Mouse (Mus musculus) hindbrain, embryonic 12.5 days (tissue): ENCODE data around the gene Cdyl. TPM values are rescaled to one million over a fixed set of nuclear protein-coding genes. Genes with fewer than 3 reads are reported as not detected.

Experiments
- ATAC-seq: fragments of 200-750 bp; cut with Nextera tagmentation; 2 replicates; pipeline ENCODE4 v1.8.0; 2017; ENCODE audit warnings: moderate TSS enrichment; ENCODE audit not compliant: low FRiP score
- H3K27ac ChIP-seq: fragments of 300-500 bp; sonication (generic); 2 replicates; pipeline ENCODE4 v1.5.1; 2016; ENCODE audit warnings: mild to moderate bottlenecking
- H3K27me3 ChIP-seq: fragments of 300-500 bp; sonication (generic); 2 replicates; pipeline ENCODE4 v1.6.1; 2016; ENCODE audit warnings: mild to moderate bottlenecking
- H3K36me3 ChIP-seq: fragments of 300-500 bp; sonication (generic); 2 replicates; pipeline ENCODE4 v1.6.1; 2016; ENCODE audit warnings: mild to moderate bottlenecking
- H3K4me1 ChIP-seq: fragments of 300-500 bp; sonication (generic); 2 replicates; pipeline ENCODE4 v1.6.1; 2016
- H3K4me2 ChIP-seq: fragments of 300-500 bp; sonication (generic); replicated peaks from 2 replicates; pipeline ENCODE4 v1.6.1; 2016; ENCODE audit warnings: mild to moderate bottlenecking
- H3K4me3 ChIP-seq: fragments of 300-500 bp; sonication (generic); 2 replicates; pipeline ENCODE4 v1.5.1; 2016; ENCODE audit warnings: mild to moderate bottlenecking
- H3K9ac ChIP-seq: fragments of 300-500 bp; sonication (generic); 2 replicates; pipeline ENCODE4 v1.6.1; 2016; ENCODE audit warnings: mild to moderate bottlenecking, moderate library complexity
- H3K9me3 ChIP-seq: fragments of 300-500 bp; sonication (generic); replicated peaks from 2 replicates; pipeline ENCODE4 v1.6.1; 2016; ENCODE audit warnings: mild to moderate bottlenecking
- WGBS: fragments of 180-500 bp; shearing (Covaris S2); methylation state at CpG from one replicate; pipeline ENCODE4 v1.1.7; 2016; 5-methylcytosine and 5-hydroxymethylcytosine counted together
- polyA plus RNA-seq: library from polyadenylated mRNA; unstranded; fragments of >200 nt; fragmentation: Nextera tagmentation; extraction: Ambion mirVana; gene quantifications from 2 replicates; pipeline ENCODE4 v1.2.1, GENCODE M21; 2016

Cdyl gene
- polyA plus RNA-seq, 1 experiment from 2014 or later = 14.1 TPM

DNA sequence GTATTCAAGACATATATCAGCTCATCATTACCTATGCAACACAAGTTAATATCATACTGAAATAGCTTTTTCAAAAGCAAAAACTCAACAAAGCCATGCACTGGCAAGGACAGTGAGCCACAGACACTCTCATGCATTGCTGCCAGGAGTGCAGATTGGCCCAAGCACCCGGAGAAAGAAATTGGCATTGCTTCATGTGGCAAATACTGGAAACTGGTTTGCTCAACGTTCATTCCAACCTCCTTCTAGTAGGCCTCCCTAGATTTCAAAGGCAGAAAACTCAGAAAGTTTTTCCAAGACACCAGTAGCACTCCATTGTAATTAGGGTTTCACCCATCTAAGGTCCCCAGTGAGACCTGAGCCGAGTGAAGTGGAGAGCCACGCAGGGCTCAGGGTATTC, 6.8 kb upstream of the Cdyl start:
- 83% methylated on average over 4 of the region's 4 CpGs for WGBS
- no peak for ATAC-seq
- no peaks in the 10 kb centered on the region for H3K27me3 ChIP-seq

DNA sequence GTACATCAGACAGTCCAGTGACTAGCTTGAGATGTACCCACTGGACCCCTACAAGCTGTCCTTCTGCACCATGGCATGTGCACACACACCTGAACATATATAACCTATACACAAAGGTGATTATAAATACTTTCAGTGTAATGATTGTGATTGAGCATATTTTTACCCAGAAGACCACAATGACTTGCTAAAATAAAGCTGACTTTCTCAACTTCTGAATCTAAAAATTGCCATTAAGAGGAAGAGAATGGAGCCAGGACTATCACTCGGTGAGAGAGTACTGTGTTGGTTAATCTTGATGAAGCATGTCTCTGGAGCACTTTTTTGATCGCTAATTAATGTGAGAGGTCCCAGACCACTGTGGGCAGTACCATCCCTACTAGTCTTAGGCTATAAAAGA, 2.8 kb upstream of the Cdyl start:
- Histone ChIP-seq H3K4me2 (no peak overlapping the region), H3K27me3 (no peaks in the 10 kb centered on the region), H3K4me3 (no peak overlapping the region), H3K36me3 (no peaks in the 10 kb centered on the region), H3K4me1 (no peaks in the 10 kb centered on the region), H3K9me3 (no peaks in the 10 kb centered on the region), H3K9ac (no peak overlapping the region), H3K27ac (no peak overlapping the region)
- 90% methylated on average over 2 of the region's 2 CpGs for WGBS
- no peak for ATAC-seq

More for the DNA sequence above, 6.8 kb upstream of the Cdyl start:
- no peak overlapping the region for H3K4me3 ChIP-seq
- no peak overlapping the region for H3K4me2 ChIP-seq
- H3K36me3 ChIP-seq = no peaks in the 10 kb centered on the region
- H3K27ac ChIP-seq = no peak overlapping the region
- H3K4me1 ChIP-seq = no peaks in the 10 kb centered on the region
- no peaks in the 10 kb centered on the region for H3K9me3 ChIP-seq
- no peak overlapping the region for H3K9ac ChIP-seq

DNA sequence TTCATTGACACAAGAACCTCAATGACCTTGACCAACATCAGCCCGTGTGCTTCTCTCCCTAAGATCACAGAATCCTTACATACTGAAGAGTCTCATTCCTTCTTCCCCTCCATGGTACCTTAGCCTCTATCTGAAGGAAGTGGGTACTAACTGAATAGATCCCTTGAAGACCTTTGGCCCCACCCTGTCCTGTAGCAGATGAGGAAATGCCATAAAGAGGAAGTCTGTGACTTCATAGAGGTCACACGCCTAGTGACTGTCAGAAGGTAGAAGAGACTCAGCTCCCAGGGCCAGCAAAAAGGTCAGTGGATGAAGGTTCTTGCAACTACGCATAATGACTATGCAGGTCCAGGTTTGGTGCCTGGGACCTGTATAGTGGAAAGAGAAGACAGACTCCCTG, 5.8 kb downstream of the Cdyl start:
- Histone ChIP-seq H3K27ac (no peak overlapping the region), H3K4me2 (no peak overlapping the region), H3K4me3 (no peak overlapping the region), H3K27me3 (no peaks in the 10 kb centered on the region), H3K36me3 (no peaks in the 10 kb centered on the region), H3K9ac (no peak overlapping the region), H3K9me3 (no peaks in the 10 kb centered on the region), H3K4me1 (no peaks in the 10 kb centered on the region)
- WGBS = 91% methylated on average over 3 of the region's 3 CpGs
- ATAC-seq = no peak

DNA sequence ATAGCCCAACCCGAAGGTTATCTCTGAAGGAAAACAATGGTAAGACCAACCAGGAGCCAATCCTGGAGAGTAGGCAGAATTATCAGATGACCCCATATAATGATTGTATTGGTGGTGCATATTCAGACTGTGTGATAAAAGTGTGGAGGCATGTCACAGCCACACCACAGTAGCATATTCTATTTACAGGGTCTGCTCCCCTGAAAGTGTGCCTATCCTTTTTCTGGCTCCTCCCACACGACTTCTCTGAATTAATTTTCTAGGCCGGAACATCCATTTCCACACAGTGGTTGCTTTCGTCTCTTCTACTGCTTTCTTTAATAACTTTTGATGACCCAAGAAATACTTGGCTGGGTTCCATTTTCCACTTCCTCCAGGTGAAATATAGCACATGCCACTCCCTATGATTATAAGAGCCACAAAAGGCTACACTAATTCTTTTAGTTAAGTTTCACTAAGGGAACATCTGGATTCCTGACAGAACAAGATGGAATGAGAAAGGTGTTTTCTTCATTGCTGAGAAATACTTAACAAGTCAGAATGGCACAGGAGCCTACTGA, 10.4 kb downstream of the Cdyl start:
- Histone ChIP-seq H3K9me3 (no peaks in the 10 kb centered on the region), H3K4me2 (no peak overlapping the region), H3K9ac (no peak overlapping the region), H3K27ac (no peak overlapping the region), H3K27me3 (no peaks in the 10 kb centered on the region), H3K4me1 (peaks cover 4% of the 10 kb centered on the region; the same call in 1 of the 2 replicates), H3K36me3 (no peaks in the 10 kb centered on the region), H3K4me3 (no peak overlapping the region)
- ATAC-seq = no peak
- WGBS = 79% methylated on average over 4 of the region's 4 CpGs

DNA sequence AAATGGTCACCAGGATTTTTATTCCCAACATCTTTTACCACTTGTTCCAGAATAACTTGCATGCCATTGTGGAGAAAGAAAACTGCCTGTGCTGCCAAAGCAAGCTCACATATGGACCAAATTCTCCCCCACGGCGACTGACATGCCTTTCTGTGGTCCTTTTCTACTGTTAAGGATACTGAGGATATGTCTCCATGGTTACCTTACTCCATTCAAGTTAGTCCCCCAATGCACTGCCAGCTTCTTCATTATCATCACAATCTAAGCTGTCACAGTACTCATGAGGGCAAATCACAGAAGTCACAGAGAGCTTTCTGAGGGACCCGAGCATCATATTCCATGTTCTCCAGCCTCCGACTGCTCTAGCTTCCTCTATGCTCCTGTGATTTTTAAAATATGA, 11.2 kb downstream of the Cdyl start:
- Histone ChIP-seq H3K4me3 (no peak overlapping the region), H3K36me3 (no peaks in the 10 kb centered on the region), H3K27ac (no peak overlapping the region), H3K9me3 (no peaks in the 10 kb centered on the region), H3K4me2 (no peak overlapping the region), H3K27me3 (no peaks in the 10 kb centered on the region), H3K9ac (no peak overlapping the region), H3K4me1 (peaks cover 4% of the 10 kb centered on the region; the same call in 1 of the 2 replicates)
- 36% methylated on average over 4 of the region's 4 CpGs for WGBS
- ATAC-seq = peak; percentile 61; the same call in 1 of the 2 replicates

DNA sequence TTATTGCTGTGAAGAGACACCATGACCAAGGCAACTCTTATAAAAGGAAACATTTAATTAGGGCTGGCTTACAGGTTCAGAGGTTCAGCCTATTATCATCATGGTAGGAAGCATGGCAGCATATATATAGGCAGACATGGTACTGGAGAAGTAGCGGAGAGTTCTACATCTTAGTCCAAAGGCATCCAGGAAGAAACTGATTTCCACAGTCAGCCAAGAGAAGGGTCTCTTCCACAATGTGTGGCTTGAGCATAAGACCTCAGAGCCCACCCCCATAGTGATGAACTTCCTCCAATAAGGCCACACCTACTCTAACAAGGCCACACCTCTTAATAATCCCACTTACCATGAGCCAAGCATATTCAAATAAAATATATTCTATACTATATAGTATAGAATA, 17.3 kb downstream of the Cdyl start:
- no peaks in the 10 kb centered on the region for H3K36me3 ChIP-seq
- H3K9me3 ChIP-seq = no peaks in the 10 kb centered on the region
- no peaks in the 10 kb centered on the region for H3K4me1 ChIP-seq
- 95% methylated on average over 1 of the region's 1 CpGs for WGBS
- no peak overlapping the region for H3K4me3 ChIP-seq
- H3K9ac ChIP-seq = no peak overlapping the region
- no peaks in the 10 kb centered on the region for H3K27me3 ChIP-seq
- no peak for ATAC-seq
- no peak overlapping the region for H3K4me2 ChIP-seq
- no peak overlapping the region for H3K27ac ChIP-seq

DNA sequence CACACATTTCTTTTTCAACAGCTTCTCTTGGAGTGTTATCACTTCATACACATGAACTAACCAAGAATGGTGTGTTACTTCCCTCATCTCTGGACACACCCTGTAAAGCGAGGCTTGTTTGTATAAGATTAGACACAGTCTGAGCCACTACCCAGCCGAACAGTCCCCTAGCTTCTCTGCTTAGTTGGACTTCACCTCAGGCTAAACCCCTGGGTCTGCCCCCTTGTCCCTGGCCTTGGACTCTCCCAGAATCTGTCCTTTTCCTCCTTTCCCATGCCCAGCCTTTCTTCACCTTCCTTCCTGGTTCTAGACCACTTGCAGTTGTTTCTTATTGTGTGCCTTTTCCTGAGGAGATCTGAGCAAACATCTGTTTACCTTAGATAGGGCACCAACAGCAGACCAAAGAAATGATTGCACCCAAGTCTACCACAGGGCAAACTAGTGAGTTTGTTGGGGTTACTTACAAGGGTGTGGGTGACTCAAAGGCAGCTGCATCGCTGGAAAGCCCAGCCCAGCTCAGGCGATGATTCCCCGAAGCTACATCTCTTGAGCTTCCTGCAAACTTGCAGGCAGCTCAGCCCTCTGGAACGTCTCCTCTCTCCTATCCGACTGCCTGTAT, 17.9 kb downstream of the Cdyl start:
- WGBS = 75% methylated on average over 7 of the region's 7 CpGs
- H3K4me2 ChIP-seq = no peak overlapping the region
- H3K9me3 ChIP-seq = no peaks in the 10 kb centered on the region
- no peaks in the 10 kb centered on the region for H3K4me1 ChIP-seq
- H3K4me3 ChIP-seq = no peak overlapping the region
- H3K36me3 ChIP-seq = no peaks in the 10 kb centered on the region
- no peak overlapping the region for H3K9ac ChIP-seq
- H3K27ac ChIP-seq = no peak overlapping the region
- H3K27me3 ChIP-seq = no peaks in the 10 kb centered on the region
- no peak for ATAC-seq

DNA sequence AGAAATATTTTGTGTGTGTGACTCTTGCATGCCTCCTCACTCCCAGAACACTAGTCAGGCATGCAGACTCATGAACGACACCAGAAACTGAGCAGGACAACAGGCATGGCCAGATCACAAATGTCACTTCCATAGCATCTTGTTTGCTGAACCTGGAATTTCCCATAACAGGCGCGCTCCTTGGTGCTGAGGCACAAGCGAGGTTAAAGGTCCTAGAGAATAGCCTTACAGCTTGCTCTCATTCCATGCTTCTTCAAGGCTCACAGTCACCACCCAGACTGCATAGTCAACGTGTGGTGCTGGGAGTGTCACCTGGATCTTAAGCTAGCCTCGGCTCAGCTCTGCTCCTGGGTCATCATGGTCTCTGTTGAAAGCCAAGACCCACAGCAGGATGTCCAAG, 19.1 kb downstream of the Cdyl start:
- WGBS = 76% methylated on average over 6 of the region's 6 CpGs
- Histone ChIP-seq H3K9ac (no peak overlapping the region), H3K36me3 (no peaks in the 10 kb centered on the region), H3K9me3 (no peaks in the 10 kb centered on the region), H3K27me3 (no peaks in the 10 kb centered on the region), H3K4me2 (no peak overlapping the region), H3K27ac (no peak overlapping the region), H3K4me1 (no peaks in the 10 kb centered on the region), H3K4me3 (no peak overlapping the region)
- ATAC-seq = no peak

DNA sequence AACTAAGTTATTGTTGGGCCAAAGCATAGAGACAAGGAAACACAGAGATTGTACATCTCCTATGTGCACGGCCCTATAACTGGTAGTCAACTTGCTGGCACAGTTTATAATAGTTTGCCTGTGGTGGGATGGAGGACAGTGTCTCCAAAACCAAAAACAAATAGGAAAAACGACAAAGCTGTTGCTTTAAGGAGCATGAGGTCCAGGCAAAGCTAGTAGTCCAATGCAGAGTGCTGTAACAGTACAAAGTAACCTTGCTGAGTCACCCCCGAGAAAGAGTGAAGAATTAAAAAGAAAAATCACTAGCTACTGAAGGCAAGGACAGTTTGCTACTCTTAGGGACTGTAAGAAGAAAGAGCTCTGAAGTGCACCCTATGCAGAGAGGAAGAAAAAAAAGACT, 21.7 kb downstream of the Cdyl start:
- H3K36me3 ChIP-seq = no peaks in the 10 kb centered on the region

DNA sequence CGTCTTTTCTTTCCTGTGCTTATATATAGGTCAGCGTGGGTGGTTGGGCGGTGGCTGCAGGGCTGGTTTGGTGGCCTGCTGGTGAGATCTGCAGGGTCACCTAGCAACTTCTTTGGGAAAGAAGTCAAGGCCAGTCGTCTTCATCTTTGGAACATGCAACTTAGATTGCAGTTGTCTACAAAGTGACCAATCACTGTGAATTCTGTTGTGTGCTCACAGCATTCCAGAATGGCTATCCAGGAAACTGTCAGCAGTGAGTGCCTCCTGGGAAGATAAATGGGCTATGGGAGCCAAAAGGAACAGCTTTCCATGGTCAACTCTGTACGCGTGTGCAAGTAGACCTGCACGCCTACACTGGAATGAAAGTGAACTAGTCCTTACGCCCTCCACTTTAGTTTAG, 26.6 kb downstream of the Cdyl start:
- ATAC-seq = no peak
- Histone ChIP-seq H3K36me3 (no peaks in the 10 kb centered on the region), H3K9ac (no peak overlapping the region), H3K4me1 (no peaks in the 10 kb centered on the region), H3K4me2 (no peak overlapping the region), H3K27ac (no peak overlapping the region), H3K9me3 (no peaks in the 10 kb centered on the region), H3K27me3 (no peaks in the 10 kb centered on the region), H3K4me3 (no peak overlapping the region)
- 69% methylated on average over 8 of the region's 8 CpGs for WGBS

More for the DNA sequence above, 21.7 kb downstream of the Cdyl start:
- no peak for ATAC-seq
- Histone ChIP-seq H3K4me1 (no peaks in the 10 kb centered on the region), H3K27ac (no peak overlapping the region), H3K9ac (no peak overlapping the region), H3K4me2 (no peak overlapping the region), H3K9me3 (no peaks in the 10 kb centered on the region), H3K27me3 (no peaks in the 10 kb centered on the region), H3K4me3 (no peak overlapping the region)
- WGBS = 86% methylated on average over 3 of the region's 3 CpGs

DNA sequence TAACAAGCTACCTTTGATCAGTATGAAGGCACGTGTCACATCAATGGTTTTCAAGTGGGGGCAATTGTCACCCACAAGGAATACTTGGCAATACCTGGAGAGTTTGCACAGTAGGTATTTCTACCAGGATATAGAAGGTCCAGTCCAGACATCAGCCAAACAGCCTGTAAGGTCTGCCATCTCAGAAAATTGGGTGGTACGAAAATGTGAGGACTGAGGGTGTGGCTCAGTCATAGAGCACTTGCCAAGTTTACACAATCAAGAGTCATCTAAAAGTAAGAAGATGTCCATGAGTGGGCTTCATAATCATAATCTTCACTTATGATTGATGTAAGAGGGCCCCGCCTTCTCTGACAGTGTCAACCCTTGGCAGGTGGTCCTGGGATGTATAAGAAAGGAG, 29.9 kb downstream of the Cdyl start:
- Histone ChIP-seq H3K4me3 (no peak overlapping the region), H3K27ac (no peak overlapping the region), H3K4me1 (no peaks in the 10 kb centered on the region), H3K9me3 (no peaks in the 10 kb centered on the region), H3K36me3 (no peaks in the 10 kb centered on the region), H3K27me3 (no peaks in the 10 kb centered on the region), H3K4me2 (no peak overlapping the region), H3K9ac (no peak overlapping the region)
- WGBS = 91% methylated on average over 3 of the region's 3 CpGs
- ATAC-seq = no peak

DNA sequence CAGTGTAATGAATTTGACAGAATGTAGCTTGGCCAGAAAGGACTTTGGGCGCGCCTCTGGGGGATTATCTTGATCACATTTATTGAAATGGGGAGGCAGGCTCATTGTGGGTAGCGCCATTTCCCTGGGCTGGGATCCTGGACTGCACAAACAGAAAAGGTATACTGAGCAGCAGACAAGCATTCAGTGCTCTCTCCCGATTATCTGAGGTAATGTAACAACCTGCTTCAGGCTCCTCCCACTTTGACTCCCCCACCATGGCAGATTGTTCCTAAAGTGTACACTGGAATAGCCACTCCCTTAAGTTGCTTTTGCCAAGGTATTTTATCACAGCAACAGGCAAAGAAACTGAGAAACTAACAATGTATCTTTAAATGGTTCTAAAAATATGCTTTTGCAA, 58.0 kb downstream of the Cdyl start:
- no peak overlapping the region for H3K27ac ChIP-seq
- H3K36me3 ChIP-seq = no peaks in the 10 kb centered on the region
- ATAC-seq = no peak
- no peaks in the 10 kb centered on the region for H3K4me1 ChIP-seq
- no peaks in the 10 kb centered on the region for H3K27me3 ChIP-seq
- H3K9ac ChIP-seq = no peak overlapping the region
- H3K4me3 ChIP-seq = no peak overlapping the region
- no peaks in the 10 kb centered on the region for H3K9me3 ChIP-seq
- H3K4me2 ChIP-seq = no peak overlapping the region
- 86% methylated on average over 4 of the region's 4 CpGs for WGBS

DNA sequence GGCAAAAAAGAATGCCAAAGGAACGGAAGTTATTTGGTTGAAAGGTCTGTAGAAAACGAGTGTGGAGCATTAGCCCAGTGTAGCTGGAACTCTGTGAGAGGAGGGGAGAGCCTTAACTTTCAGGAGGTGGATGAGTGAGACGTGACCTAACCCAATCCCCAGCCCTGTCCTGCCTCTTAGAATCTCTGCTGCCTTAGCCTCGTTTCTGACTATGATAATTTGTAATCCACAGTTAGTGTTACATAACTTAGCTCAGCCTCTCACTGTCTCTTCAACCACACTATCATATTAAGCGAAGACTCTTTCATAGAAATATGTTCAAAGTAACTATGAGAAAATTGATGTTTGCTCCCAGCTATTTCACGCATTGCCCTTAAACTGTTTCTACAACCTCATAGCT, 59.9 kb downstream of the Cdyl start:
- H3K9ac ChIP-seq = no peak overlapping the region
- no peaks in the 10 kb centered on the region for H3K36me3 ChIP-seq
- no peaks in the 10 kb centered on the region for H3K27me3 ChIP-seq
- no peaks in the 10 kb centered on the region for H3K4me1 ChIP-seq
- no peak for ATAC-seq
- H3K4me3 ChIP-seq = no peak overlapping the region
- H3K4me2 ChIP-seq = no peak overlapping the region
- H3K27ac ChIP-seq = no peak overlapping the region
- WGBS = 82% methylated on average over 6 of the region's 6 CpGs
- no peaks in the 10 kb centered on the region for H3K9me3 ChIP-seq
